Mouse (Mus musculus) forebrain, embryonic 13.5 days (tissue): ENCODE measurements around the gene Zdhhc16. TPM values are rescaled to one million over a fixed set of nuclear protein-coding genes. Genes with fewer than 3 reads are reported as not detected.

ENCODE experiments used
- polyA plus RNA-seq: library from polyadenylated mRNA; unstranded; fragments of >200 nt; fragmentation: Nextera tagmentation; extraction: Ambion mirVana; gene quantifications from 2 replicates; pipeline ENCODE4 v1.2.1, GENCODE M21; 2015

Gene Zdhhc16
- polyA plus RNA-seq, 1 experiment from 2014 or later = 86.5 TPM

Other genes with a start within 250 kb of the Zdhhc16 start
- gene Slit1, start 189.8 kb upstream of the Zdhhc16 start, polyA plus RNA-seq = 13.9 and 14.4 TPM in 2 replicates
- 20.4 and 21.5 TPM in 2 replicates for gene Arhgap19, start 131.4 kb upstream of the Zdhhc16 start, polyA plus RNA-seq
- 25.7 and 27.3 TPM in 2 replicates for gene Frat1, start 103.5 kb upstream of the Zdhhc16 start, polyA plus RNA-seq
- gene Frat2, start 85.3 kb upstream of the Zdhhc16 start, polyA plus RNA-seq = 10.4 and 12.4 TPM in 2 replicates
- 15.8 and 18.1 TPM in 2 replicates for gene Rrp12, start 37.3 kb upstream of the Zdhhc16 start, polyA plus RNA-seq
- 505 and 567 TPM in 2 replicates for gene Pgam1, start 21.6 kb upstream of the Zdhhc16 start, polyA plus RNA-seq
- gene Exosc1, start 57 bp upstream of the Zdhhc16 start, polyA plus RNA-seq = 83.2 and 86.5 TPM in 2 replicates
- 32.6 and 35.2 TPM in 2 replicates for gene Mms19, start 47.7 kb downstream of the Zdhhc16 start, polyA plus RNA-seq
- 5.7 and 5.8 TPM in 2 replicates for gene Ubtd1, start 48.3 kb downstream of the Zdhhc16 start, polyA plus RNA-seq
- 0.15 and 0.21 TPM in 2 replicates for gene Ankrd2, start 102.5 kb downstream of the Zdhhc16 start, polyA plus RNA-seq
- gene Hoga1, start 112.1 kb downstream of the Zdhhc16 start, polyA plus RNA-seq = 0.79 and 1.1 TPM in 2 replicates
- gene 4933411K16Rik, start 118.8 kb downstream of the Zdhhc16 start, polyA plus RNA-seq = not detected in 2 replicates
- 114 and 118 TPM in 2 replicates for gene Morn4, start 152.9 kb downstream of the Zdhhc16 start, polyA plus RNA-seq
- gene Pi4k2a, start 157.0 kb downstream of the Zdhhc16 start, polyA plus RNA-seq = 16.5 and 21.7 TPM in 2 replicates
- 10.1 and 10.3 TPM in 2 replicates for gene Avpi1, start 195.6 kb downstream of the Zdhhc16 start, polyA plus RNA-seq
- gene Marveld1, start 213.9 kb downstream of the Zdhhc16 start, polyA plus RNA-seq = 1.7 and 2.0 TPM in 2 replicates
- gene Zfyve27, start 230.5 kb downstream of the Zdhhc16 start, polyA plus RNA-seq = 43.5 and 45.6 TPM in 2 replicates